Mouse (Mus musculus): Measurements from ENCODE around the gene Ddx4.

Ddx4 gene

GRCm38 (mm10) chr13:112553304-112553703, 99.0 kb downstream of the Ddx4 start:
- DNase-seq (ENCODE audit: low spot score), result no peak

- no peak for DNase-seq (ENCODE audit: low spot score)
Observed at GRCm38 (mm10) chr13:112551641-112552548, 100.4 kb downstream of the Ddx4 start.
